Mouse (Mus musculus) C2C12 (cell line): ENCODE measurements around the gene Pkn2.

Source experiments
- CTCF ChIP-seq: IDR thresholded peaks from one replicate; pipeline ENCODE4 v1.5.1; 2011; ENCODE audit not compliant: control insufficient read depth, insufficient read depth, insufficient read length
- FOSL1 ChIP-seq: IDR thresholded peaks from one replicate; pipeline ENCODE4 v1.8.0; 2011; ENCODE audit warnings: mild to moderate bottlenecking, low read length; ENCODE audit not compliant: poor library complexity, insufficient read depth, severe bottlenecking
- MYOD1 ChIP-seq: IDR thresholded peaks from one replicate; pipeline ENCODE4 v1.6.1; 2011; ENCODE audit warnings: low read depth; ENCODE audit not compliant: control insufficient read depth, insufficient read length
- USF1 ChIP-seq: IDR thresholded peaks from one replicate; pipeline ENCODE4 v1.6.1; 2011; ENCODE audit warnings: low read depth, mild to moderate bottlenecking, control low read depth, moderate library complexity

DNA sequence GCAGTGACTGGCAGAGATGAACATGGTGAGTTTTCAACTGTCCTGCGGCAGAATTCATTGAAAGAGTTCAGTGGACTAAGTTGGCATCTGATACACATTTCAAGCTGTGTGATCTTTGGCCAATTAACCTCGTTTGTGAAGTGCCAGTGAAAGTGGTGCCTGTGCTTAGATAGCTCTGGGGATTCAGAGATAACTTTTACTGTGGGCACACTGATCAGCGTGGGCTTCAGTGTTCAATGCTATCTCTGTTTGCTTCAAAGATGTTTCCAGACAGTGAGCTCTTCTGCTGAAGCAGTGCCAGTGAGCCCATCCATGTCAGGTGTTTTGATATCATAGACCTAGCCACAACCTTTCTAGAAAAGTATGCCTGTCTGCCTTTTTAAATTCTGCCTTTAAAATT, 104.6 kb downstream of the Pkn2 start:
- TF ChIP-seq CTCF (no peak), MYOD1 (no peak), USF1 (no peak), FOSL1 (no peak)
